Comparison of ENCODE assay signal across 10 mouse cellular contexts in the genomic region with DNA sequence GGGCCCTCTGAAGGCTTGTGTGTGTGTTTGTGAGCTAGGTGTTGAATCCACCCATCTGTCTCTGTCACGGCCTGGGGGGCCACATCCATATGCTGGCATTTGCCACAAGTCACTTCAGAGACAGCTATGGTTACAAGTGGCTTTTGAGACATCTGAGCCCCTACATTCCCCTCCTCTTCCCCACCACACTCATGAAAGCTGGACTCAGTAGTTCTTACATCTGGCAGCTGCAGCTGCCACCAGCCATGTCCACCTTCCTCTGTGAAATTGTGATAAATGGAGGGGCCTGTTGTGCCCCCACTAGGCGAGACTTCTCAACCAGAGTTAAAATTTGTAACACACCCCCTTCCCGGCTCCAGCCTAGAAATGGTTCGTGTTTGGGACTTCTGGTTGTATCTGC. TPM values are rescaled to one million over a fixed set of nuclear protein-coding genes. Genes with fewer than 3 reads are reported as not detected.
DNase-seq lines count a peak whose midpoint lies in the region; ATAC-seq lines count a peak whose summit lies in the region.
"Had no signal": no experiment of that assay in that cellular context is flagged by ENCODE, and none has a peak within 500 bp of the region (broad histone marks: within the 10 kb centered on the region; RNA-seq: fewer than 3 reads in every experiment).

No protein-coding gene starts in this region.

- peaks cover 22% of the 10 kb centered on the region; the same call in 1 of the 2 replicates for H3K36me3 ChIP-seq in heart, embryonic 14.5 days (ENCODE audit: control insufficient read depth, insufficient read depth, low read length)
- H3K36me3 ChIP-seq in embryonic facial prominence, embryonic 14.5 days (ENCODE audit: control insufficient read depth, insufficient read depth, low read length) = peaks cover 17% of the 10 kb centered on the region
- no peaks in the 10 kb centered on the region for H3K36me3 ChIP-seq in intestine, embryonic 16.5 days (ENCODE audit: control insufficient read depth, insufficient read depth, low read length)
- H3K36me3 ChIP-seq in midbrain, embryonic 16.5 days (ENCODE audit: control insufficient read depth, insufficient read depth, low read length) = 0 out of 2 replicates have a peak, but pooled peaks cover 2% of the 10 kb centered on the region

- peaks cover 39 to 54% of the 10 kb centered on the region in 2 experiments for H3K4me1 ChIP-seq in heart, embryonic 14.5 days (ENCODE audit: control insufficient read depth in 2 of 2, insufficient read depth in 2 of 2, low read length in 2 of 2)
- peaks cover 45% of the 10 kb centered on the region for H3K4me1 ChIP-seq in embryonic facial prominence, embryonic 14.5 days (ENCODE audit: control insufficient read depth, insufficient read depth, low read length)
- H3K4me1 ChIP-seq in intestine, embryonic 16.5 days (ENCODE audit: control insufficient read depth, insufficient read depth, low read length) = peaks cover 68% of the 10 kb centered on the region
- peaks cover 19% of the 10 kb centered on the region for H3K4me1 ChIP-seq in midbrain, embryonic 16.5 days (ENCODE audit: control insufficient read depth, insufficient read depth, low read length)

- 43% methylated on average over 4 of the region's 4 CpGs for WGBS in heart, embryonic 14.5 days
- 17% methylated on average over 4 of the region's 4 CpGs for WGBS in embryonic facial prominence, embryonic 14.5 days
- 18% methylated on average over 4 of the region's 4 CpGs for WGBS in intestine, embryonic 16.5 days
- WGBS in midbrain, embryonic 16.5 days = 35% methylated on average over 4 of the region's 4 CpGs

- no peak for DNase-seq in heart, adult 8-10 months (ENCODE audit: low spot score)
- no peak for DNase-seq in embryonic facial prominence, embryonic 14.5 days (ENCODE audit: low spot score)
- DNase-seq in embryo, embryonic 9.5 days (ENCODE audit: extremely low spot score) = no peak
- DNase-seq in adrenal gland, postnatal 14 days = no peak
- DNase-seq in cerebellum, adult 9-11 months = no peak

- H3K27me3 ChIP-seq in heart, embryonic 14.5 days (ENCODE audit: control insufficient read depth, insufficient read depth, low read length) = no peaks in the 10 kb centered on the region
- H3K27me3 ChIP-seq in embryonic facial prominence, embryonic 14.5 days (replicated peaks; ENCODE audit: control insufficient read depth, insufficient read depth, low read length) = no peaks in the 10 kb centered on the region
- no peaks in the 10 kb centered on the region for H3K27me3 ChIP-seq in intestine, embryonic 16.5 days (replicated peaks; ENCODE audit: control insufficient read depth, insufficient read depth, low read length)
- no peaks in the 10 kb centered on the region for H3K27me3 ChIP-seq in midbrain, embryonic 16.5 days (ENCODE audit: control insufficient read depth, insufficient read depth, low read depth, low read length)
- H3K27me3 ChIP-seq: Patski had no signal

- no peak overlapping the region for H3K4me3 ChIP-seq in heart, embryonic 14.5 days (ENCODE audit: control insufficient read depth in 1 of 2, insufficient read depth in 1 of 2, low read depth in 1 of 2, low read length in 2 of 2)
- H3K4me3 ChIP-seq in embryonic facial prominence, embryonic 14.5 days (ENCODE audit: low read depth, low read length) = no peak overlapping the region
- no peak overlapping the region for H3K4me3 ChIP-seq in intestine, embryonic 16.5 days (ENCODE audit: low read length)
- H3K4me3 ChIP-seq in midbrain, embryonic 16.5 days (ENCODE audit: low read depth, low read length) = no peak overlapping the region

- no peak overlapping the region for H3K4me2 ChIP-seq in heart, embryonic 14.5 days (ENCODE audit: low read length)
- peak overlapping the region; percentile 23 for H3K4me2 ChIP-seq in embryonic facial prominence, embryonic 14.5 days (ENCODE audit: low read depth, low read length)
- H3K4me2 ChIP-seq in intestine, embryonic 16.5 days (ENCODE audit: low read depth, low read length) = no peak overlapping the region
- no peak overlapping the region for H3K4me2 ChIP-seq in midbrain, embryonic 16.5 days (ENCODE audit: low read length)

- H3K27ac ChIP-seq in heart, embryonic 14.5 days (replicated peaks in 1 of 2; ENCODE audit: control insufficient read depth in 1 of 2, insufficient read depth in 1 of 2, low read depth in 2 of 2, low read length in 2 of 2) = peak overlapping the region; percentile 36 to 64; a peak in 3 of 4 replicates
- peak overlapping the region; percentile 95 for H3K27ac ChIP-seq in embryonic facial prominence, embryonic 14.5 days (replicated peaks; ENCODE audit: low read depth, low read length)
- H3K27ac ChIP-seq in intestine, embryonic 16.5 days (ENCODE audit: low read length) = peak overlapping the region; percentile 69
- H3K27ac ChIP-seq in midbrain, embryonic 16.5 days (ENCODE audit: low read length) = peak overlapping the region; percentile 29; the same call in 1 of the 2 replicates
- H3K27ac ChIP-seq: liver, embryonic 14.5 days had no signal

- no peaks in the 10 kb centered on the region for H3K9me3 ChIP-seq in heart, embryonic 14.5 days (ENCODE audit: control insufficient read depth, low read length)
- H3K9me3 ChIP-seq in embryonic facial prominence, embryonic 14.5 days (ENCODE audit: control insufficient read depth, low read length) = no peaks in the 10 kb centered on the region
- H3K9me3 ChIP-seq in intestine, embryonic 16.5 days (ENCODE audit: control insufficient read depth, low read length) = no peaks in the 10 kb centered on the region
- H3K9me3 ChIP-seq in midbrain, embryonic 16.5 days (replicated peaks; ENCODE audit: control insufficient read depth, low read length, poor library complexity, severe bottlenecking) = no peaks in the 10 kb centered on the region

- peak overlapping the region; percentile 58 for H3K9ac ChIP-seq in heart, embryonic 14.5 days (ENCODE audit: low read length)
- peak overlapping the region; percentile 52; the same call in 1 of the 2 replicates for H3K9ac ChIP-seq in embryonic facial prominence, embryonic 14.5 days (ENCODE audit: low read depth, low read length)
- H3K9ac ChIP-seq in intestine, embryonic 16.5 days (ENCODE audit: low read depth, low read length) = peak overlapping the region; percentile 62
- H3K9ac ChIP-seq in midbrain, embryonic 16.5 days (ENCODE audit: low read depth, low read length) = 0 out of 2 replicates have a peak overlapping the region, but pooled peaks have one; percentile 27
- H3K9ac ChIP-seq: liver, embryonic 14.5 days had no signal

- ATAC-seq in heart, embryonic 14.5 days (ENCODE audit: insufficient number of reproducible peaks, insufficient read depth, low FRiP score, low read depth) = no peak
- ATAC-seq in embryonic facial prominence, embryonic 14.5 days (ENCODE audit: low read depth) = peak; percentile 16; the same call in 1 of the 2 replicates
- ATAC-seq in intestine, embryonic 16.5 days = no peak
- ATAC-seq in midbrain, embryonic 16.5 days = no peak
- ATAC-seq: Patski had no signal

RNA-seq across cellular contexts. Expression of gene Mrpl23, which starts 5.8 kb away (rescaled TPM):
- 23.5 and 23.8 TPM in 2 replicates for polyA plus RNA-seq in heart, embryonic 14.5 days (2014; fragmentation: Nextera tagmentation; extraction: Ambion mirVana)
- total RNA-seq in heart, adult 8-10 months (2022) = 10 to 100 TPM in 2 of 4 experiments, 1 to 10 TPM in 1, under 1 TPM in 1; 0.90 to 35.4 (median 16.1) TPM
- polyA plus RNA-seq in embryonic facial prominence, embryonic 14.5 days (2014; fragmentation: Nextera tagmentation; extraction: Ambion mirVana) = 30.3 and 33.1 TPM in 2 replicates
- 50.3 and 58.1 TPM in 2 replicates for polyA plus RNA-seq in intestine, embryonic 16.5 days (2015; fragmentation: Nextera tagmentation; extraction: Ambion mirVana)
- polyA plus RNA-seq in midbrain, embryonic 16.5 days (2015; fragmentation: Nextera tagmentation; extraction: Ambion mirVana) = 15.6 and 18.6 TPM in 2 replicates
- 13.3 and 17.9 TPM in 2 replicates for total RNA-seq in adrenal gland, postnatal 14 days (2021)

RNA-seq across cellular contexts. Expression of gene Tnnt3, which starts 39.7 kb away (rescaled TPM):
- 3.9 and 5.8 TPM in 2 replicates for polyA plus RNA-seq in heart, embryonic 14.5 days (2014; fragmentation: Nextera tagmentation; extraction: Ambion mirVana)
- total RNA-seq in heart, adult 8-10 months (2022) = 10 to 100 TPM in 1 of 4 experiments, 1 to 10 TPM in 3; 7.6 to 13.6 (median 9.6) TPM
- polyA plus RNA-seq in embryonic facial prominence, embryonic 14.5 days (2014; fragmentation: Nextera tagmentation; extraction: Ambion mirVana) = 376 and 643 TPM in 2 replicates
- 2.1 and 3.2 TPM in 2 replicates for polyA plus RNA-seq in intestine, embryonic 16.5 days (2015; fragmentation: Nextera tagmentation; extraction: Ambion mirVana)
- 0.91 and 1.6 TPM in 2 replicates for polyA plus RNA-seq in midbrain, embryonic 16.5 days (2015; fragmentation: Nextera tagmentation; extraction: Ambion mirVana)
- total RNA-seq in adrenal gland, postnatal 14 days (2021) = 1.1 and 1.8 TPM in 2 replicates

Comparison
In these comparisons a context has a peak if more than half of its experiments do, and no peak if none do; other contexts are left out.
1. H3K27ac ChIP-seq: peak in every context shown above with its lines; median percentile 95 in embryonic facial prominence, embryonic 14.5 days; 69 in intestine, embryonic 16.5 days; 50 in heart, embryonic 14.5 days; 29 in midbrain, embryonic 16.5 days.
2. RNA of gene Tnnt3, which starts 39.7 kb away (polyA plus RNA-seq): 376 to 643 TPM in embryonic facial prominence, embryonic 14.5 days; 3.9 to 5.8 TPM in heart, embryonic 14.5 days, 2.1 to 3.2 TPM in intestine, embryonic 16.5 days and 0.91 to 1.6 TPM in midbrain, embryonic 16.5 days; every median in the first group is over 10 times any median in the second.
3. Peak in every context shown above with its lines, with median percentiles within 50 percentile points of each other: H3K9ac ChIP-seq.